Mouse (Mus musculus): Measurements from ENCODE around the gene Flywch1.

Gene Flywch1

GRCm38 (mm10) chr17:23771284-23772218, at the start of gene Flywch1:
Gene Flywch1 (minus strand): TSS chr17:23771602.
- DNase-seq (ENCODE audit: low spot score), result peak; percentile 99

GRCm38 (mm10) chr17:23820731-23821130, 49.3 kb upstream of the Flywch1 start:
- no peak for DNase-seq (ENCODE audit: low spot score)

- no peak for DNase-seq (ENCODE audit: low spot score)
These were observed 47.8 kb upstream of the Flywch1 start for GRCm38 (mm10) chr17:23819235-23819634.

- no peak for DNase-seq (ENCODE audit: low spot score)
These were observed 47.2 kb upstream of the Flywch1 start for GRCm38 (mm10) chr17:23818579-23818978.

- DNase-seq (ENCODE audit: low spot score), result no peak
These were observed 44.2 kb upstream of the Flywch1 start for GRCm38 (mm10) chr17:23815641-23816040.

- no peak for DNase-seq (ENCODE audit: low spot score)
These were observed 36.5 kb upstream of the Flywch1 start for GRCm38 (mm10) chr17:23807918-23808317.

DNA sequence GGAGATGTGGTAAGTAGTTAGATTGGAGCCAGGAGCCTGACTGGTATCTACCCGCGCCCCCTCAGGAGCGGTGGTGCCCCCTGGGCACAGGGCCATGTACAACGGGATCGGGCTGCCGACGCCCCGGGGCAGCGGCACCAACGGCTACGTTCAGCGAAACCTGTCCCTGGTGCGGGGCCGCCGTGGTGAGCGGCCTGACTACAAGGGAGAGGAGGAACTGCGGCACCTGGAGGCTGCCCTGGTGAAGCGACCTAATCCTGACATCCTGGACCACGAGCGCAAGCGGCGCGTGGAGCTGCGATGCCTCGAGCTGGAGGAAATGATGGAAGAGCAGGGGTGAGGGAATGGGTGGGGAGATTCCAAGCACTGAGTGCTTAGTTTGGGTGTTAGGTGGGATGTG, 35.5 kb upstream of the Flywch1 start:
- DNase-seq (ENCODE audit: low spot score), result no peak

GRCm38 (mm10) chr17:23804426-23805085, 33.2 kb upstream of the Flywch1 start:
- DNase-seq (ENCODE audit: low spot score), result no peak

DNA sequence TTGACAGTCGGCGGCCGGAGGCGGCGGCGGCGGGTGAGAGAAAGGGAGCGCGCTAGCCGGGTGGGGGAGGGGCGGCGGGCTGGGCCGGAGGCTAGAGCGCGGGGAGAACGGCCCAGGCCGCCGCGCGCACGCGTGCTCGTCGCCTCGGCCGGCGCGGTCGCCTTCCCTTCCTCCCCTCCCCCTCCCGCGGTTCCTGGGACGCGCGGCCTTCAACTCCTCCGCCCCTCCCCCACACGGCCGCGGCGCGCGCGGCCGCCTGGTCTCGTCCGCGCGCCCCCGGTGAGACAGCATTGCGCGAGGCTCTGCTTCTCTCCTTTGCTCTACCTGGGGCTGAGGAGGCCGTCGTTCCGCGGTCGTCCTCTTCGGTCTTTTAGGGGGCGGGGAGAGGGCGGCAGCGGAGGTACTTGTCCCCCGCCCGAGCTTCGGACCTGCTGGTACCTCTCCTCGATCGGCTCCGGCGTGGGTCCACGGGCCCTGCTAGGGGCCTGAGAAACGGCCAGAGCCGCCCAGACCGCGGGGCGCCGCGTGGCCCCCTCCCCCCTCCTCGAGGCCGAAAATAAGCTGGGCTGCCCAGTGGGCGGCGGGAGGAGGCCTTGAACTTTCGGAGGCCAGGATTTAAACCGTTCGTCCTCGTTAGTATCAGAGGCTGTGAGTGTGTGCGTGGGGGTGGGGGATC, 32.1 kb upstream of the Flywch1 start:
- peak; percentile 88 for DNase-seq (ENCODE audit: low spot score)

DNA sequence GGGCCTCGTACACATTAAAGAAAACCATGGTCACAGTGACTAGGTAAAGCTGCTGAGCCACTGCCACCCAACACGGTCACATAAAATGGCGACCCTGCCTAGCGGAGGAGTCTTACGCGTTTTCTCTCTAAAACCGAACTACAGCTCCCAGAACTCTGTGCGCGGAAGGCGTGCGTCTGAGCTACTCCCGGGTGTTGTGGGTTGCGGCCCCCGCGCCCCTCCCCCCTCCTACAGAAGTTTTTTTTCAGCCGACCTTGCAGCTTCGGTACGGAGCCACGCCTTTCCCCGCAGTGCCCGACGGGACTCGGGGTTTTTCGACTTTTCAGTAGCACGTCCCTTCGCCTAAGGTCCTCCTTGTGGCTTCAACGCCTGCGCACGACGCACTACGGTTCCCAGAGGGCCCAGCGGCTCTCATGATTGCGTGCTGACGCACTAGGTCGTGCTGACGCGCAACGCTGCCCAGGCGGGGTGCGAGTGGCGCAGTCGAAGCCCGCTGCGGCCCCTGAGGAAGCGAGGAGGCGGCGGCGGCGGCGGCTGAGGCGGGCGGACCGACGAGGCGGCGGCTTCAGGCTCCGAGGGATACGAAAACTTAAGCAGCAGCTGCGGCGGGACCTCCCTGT, 31.5 kb upstream of the Flywch1 start:
- peak; percentile 100 for DNase-seq (ENCODE audit: low spot score)

- DNase-seq (ENCODE audit: low spot score), result no peak
These were observed 30.2 kb upstream of the Flywch1 start for GRCm38 (mm10) chr17:23801627-23802026.

GRCm38 (mm10) chr17:23797316-23797715, 25.9 kb upstream of the Flywch1 start:
- DNase-seq (ENCODE audit: low spot score), result no peak

DNA sequence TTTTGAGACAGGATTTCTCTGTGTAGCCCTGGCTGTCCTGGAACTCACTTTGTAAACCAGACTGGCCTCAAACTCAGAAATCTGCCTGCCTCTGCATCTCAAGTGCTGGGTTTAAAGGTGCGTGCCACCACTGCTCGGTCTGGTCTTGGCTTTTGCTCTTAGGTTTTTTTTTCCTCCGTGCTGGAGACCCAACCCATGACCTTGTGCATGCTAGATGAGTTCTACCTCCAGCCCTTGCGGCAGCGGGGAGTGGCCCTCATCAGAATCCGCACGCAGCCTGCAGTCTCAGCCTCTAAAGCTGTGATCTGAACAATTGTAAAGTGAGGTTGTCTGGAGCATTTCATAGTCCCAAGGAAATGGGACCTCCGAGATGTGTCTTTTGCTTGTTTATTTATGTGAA, 23.9 kb upstream of the Flywch1 start:
- no peak for DNase-seq (ENCODE audit: low spot score)

DNA sequence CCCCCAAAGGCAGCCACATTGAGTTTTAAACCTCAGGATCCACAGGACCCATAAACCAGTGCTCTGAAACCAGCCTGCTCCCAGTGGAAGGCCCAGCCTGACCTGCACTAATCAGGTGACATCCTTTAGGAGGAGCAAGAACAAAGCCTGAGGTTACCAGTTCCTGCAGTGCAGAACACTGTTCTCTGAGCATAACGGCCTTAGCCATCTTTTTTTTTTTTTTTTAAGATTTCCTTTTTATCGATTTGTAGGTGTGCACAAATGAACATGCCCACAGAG, 19.6 kb upstream of the Flywch1 start:
- DNase-seq (ENCODE audit: low spot score), result peak; percentile 40

DNA sequence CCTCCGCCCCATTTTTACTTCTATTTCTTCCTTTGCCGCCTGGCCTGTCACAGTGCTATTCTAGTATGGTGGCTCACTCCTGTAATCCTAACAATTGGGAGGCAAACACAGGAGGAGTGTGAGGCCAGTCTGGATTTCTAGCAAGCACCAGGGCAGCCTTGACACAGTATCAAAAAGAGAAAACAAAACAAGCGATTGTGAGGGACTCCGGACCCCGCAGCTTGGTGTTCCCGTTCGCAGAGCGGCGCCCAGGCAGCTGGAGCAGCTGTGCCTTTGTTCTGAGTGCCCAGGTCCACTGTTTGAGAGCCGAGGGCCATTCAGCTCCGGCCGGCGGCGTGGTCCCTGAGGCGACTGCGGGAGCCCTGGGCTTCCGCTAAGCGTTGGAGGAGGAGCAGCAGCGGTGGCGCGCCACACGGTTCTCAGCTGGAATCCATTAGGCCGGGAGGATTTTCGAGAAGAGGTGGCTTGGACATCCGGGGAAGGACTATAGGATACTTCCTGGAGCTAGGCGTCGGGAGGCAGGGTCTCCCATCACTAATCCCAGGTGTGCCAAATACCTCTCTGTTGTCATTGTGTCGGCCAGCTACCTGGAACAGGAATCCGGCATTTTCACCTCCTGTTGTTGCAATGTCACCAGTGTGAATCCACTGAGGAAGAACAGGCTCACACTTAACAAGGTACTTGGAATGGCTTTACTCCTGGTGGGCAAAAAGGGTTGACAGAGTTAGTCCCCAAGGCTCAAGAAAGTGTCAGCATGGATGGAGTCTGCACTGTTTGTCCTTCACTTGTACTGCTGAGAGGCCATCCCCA, 19.1 kb upstream of the Flywch1 start, which contains the start of gene Srrm2:
TSS of gene Srrm2 (plus strand) at position 264 of the 810 bp plus-strand sequence.
- DNase-seq (ENCODE audit: low spot score), result peak; percentile 73

GRCm38 (mm10) chr17:23789749-23790268, 18.4 kb upstream of the Flywch1 start:
- DNase-seq (ENCODE audit: low spot score), result no peak

GRCm38 (mm10) chr17:23788973-23789372, 17.6 kb upstream of the Flywch1 start:
- DNase-seq (ENCODE audit: low spot score), result no peak

GRCm38 (mm10) chr17:23786510-23786931, 15.1 kb upstream of the Flywch1 start:
- peak; percentile 58 for DNase-seq (ENCODE audit: low spot score)

DNA sequence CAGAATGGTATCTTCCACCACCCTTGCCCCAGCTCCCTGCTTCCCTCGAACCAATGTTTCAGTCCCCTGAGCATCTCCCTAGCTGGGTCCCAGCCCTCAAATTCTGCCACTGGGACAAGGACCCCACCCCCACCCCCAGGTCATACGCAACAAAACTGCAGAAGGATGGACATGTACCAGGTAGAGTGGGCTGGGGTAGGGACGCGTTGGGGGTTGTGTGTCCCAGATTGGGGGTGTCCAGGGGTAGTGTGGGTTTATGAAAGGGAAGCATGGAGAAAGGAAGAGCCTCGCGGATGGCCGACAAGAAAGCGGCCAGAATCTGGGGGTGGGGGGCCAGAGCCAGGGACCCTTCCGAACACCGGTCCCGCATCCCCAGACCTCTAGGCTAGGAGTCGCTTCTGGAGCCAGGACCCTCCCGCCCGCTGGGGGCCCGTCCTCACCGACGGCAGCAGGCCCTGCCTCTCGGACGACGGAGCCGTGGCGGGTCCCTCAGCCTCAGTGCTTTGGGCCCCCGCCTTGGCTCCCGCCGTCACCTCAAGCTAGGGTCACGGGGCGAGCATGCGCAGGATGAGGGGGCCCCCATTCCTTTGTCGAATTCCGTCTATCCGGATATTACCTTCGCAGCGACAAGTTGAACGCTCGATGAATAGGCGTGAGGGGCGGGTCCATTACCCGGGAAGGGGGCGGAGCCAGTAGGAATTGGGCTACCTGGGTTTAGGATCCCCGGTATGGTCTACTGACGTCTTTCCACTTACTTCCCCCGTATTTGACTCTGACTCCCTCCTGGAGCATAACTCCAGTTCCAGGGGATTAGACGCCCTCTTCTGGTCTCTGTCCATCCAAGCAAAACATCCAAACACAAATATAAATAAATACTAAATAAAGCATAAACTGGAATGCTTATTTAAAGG, 14.4 kb upstream of the Flywch1 start, which contains the start of gene Flywch2:
TSS of gene Flywch2 (minus strand) at position 521 of the 911 bp plus-strand sequence.
- peak; percentile 57 for DNase-seq (ENCODE audit: low spot score)

DNA sequence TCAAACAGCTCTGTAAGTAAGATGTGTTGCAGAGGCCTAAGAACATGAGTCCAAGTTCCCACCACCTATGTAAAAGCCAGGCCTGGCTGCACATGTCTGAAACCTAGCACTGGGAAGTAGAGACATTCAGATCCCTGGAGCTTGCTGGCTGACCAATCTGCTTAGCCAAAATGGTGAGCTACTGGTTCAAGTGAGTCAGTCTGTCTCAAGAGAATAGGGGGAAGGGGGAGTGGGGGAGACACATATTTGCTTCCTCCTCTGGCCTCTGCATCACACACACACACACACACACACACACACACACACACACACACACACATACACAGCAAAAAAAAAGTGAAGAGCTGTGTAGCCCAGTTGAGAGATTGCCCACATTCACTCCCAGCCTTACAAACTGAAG, 11.9 kb upstream of the Flywch1 start:
- DNase-seq (ENCODE audit: low spot score), result no peak
